Mouse (Mus musculus) small intestine, adult 2 months (tissue): Measurements from ENCODE around the gene Plppr5.

Experiments used
- CTCF ChIP-seq: fragments of 200-500 bp; IDR thresholded peaks from 2 replicates; pipeline ENCODE4 v1.5.1; 2012; ENCODE audit warnings: low read depth, mild to moderate bottlenecking, control low read depth, inconsistent platforms, low read length, moderate library complexity, mixed read lengths; ENCODE audit not compliant: insufficient replicate concordance, insufficient read length; ENCODE audit errors: extremely low read depth
- POLR2A ChIP-seq: fragments of 200-500 bp; IDR thresholded peaks from 2 replicates; pipeline ENCODE4 v1.6.1; 2012; ENCODE audit warnings: low read depth, mild to moderate bottlenecking, control low read depth, inconsistent platforms, low read length, moderate library complexity

GRCm38 (mm10) chr3:117614856-117615255 lies 40.2 kb downstream of the Plppr5 start:
- TF ChIP-seq CTCF = no peak
- TF ChIP-seq POLR2A = no peak
